Mouse (Mus musculus): ENCODE results near the gene Gzma. TPM values are rescaled to one million over a fixed set of nuclear protein-coding genes. Genes with fewer than 3 reads are reported as not detected.

Gzma gene
- not detected for total RNA-seq (2021)
- long read RNA-seq, experiment 1: 0 reads
- long read RNA-seq, experiment 2: 0 reads

DNA sequence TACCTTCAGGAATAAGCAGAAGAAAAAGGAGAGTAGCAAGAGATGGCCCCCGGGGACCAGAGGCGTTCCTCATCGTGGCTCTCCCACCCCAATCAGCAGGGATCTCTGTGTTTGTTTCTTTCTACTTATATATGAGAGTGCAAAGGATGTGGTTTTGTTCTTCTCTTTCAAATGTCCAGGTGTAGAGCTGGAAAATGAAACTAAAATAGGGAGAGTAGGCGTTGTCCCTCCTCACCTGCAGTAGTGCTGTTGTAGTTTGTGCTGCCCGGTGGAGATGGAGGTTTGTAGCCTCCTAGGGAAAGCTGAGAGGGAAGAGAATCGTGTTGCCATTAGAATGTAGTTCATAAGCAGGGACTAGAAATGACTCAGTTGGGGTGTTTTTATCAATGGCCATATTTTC lies at the start of gene Gzma:
Gene Gzma (minus strand): TSS at position 103 of the 400 bp plus-strand sequence.
- DNase-seq: no peak
- intact Hi-C loops (cut with DNase I; ENCODE audit: low total_unique reads): loop anchor here (1.0 kb wide), 1 partner anchor 9 kb away; no protein-coding TSS in a partner anchor

- no peak for DNase-seq
- intact Hi-C loops (cut with DNase I; ENCODE audit: low total_unique reads): no loop called here
Observed at GRCm38 (mm10) chr13:113139597-113139996, 38.8 kb upstream of the Gzma start.

DNA sequence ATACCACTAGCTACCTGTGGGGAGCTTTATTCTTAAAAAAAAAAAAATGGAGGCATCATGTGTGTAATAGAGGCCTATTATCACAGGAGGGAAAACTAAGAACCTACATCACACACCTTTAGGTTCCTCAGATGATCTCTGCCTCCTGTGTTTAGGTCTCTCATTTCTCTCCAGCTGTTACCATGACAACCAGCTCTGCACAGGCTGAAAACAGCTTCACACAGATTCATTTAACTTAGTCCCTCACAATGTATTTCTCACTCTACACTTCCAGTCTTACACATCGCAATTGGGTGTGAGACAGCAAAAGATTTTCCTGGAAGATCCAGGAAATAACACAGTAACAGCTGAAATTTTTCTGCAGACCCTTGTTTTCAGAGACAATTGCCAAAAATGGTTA lies 29.2 kb upstream of the Gzma start:
- no peak for DNase-seq
- intact Hi-C loops (cut with DNase I; ENCODE audit: low total_unique reads): no loop called here

DNA sequence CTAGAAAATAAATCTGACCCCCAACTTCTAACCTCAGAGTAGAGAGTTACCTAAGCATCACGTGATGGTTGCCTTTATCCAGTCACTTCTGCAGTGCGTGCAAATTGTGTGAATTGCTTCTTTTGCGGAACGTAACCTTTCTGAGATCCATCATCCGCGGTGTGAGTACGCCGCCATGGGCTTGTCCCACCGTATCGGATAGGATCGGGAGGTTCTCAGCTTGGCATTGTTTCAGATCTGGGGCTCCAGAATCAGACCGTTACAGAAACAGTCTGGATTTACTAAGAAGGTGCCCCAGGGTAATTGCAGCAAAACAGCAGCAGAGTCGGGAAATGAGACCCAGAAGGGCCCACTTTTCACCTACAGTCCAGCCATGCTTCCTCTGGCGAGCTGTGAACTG lies 20.5 kb upstream of the Gzma start:
- intact Hi-C loops (cut with DNase I; ENCODE audit: low total_unique reads): no loop called here
- no peak for DNase-seq

DNA sequence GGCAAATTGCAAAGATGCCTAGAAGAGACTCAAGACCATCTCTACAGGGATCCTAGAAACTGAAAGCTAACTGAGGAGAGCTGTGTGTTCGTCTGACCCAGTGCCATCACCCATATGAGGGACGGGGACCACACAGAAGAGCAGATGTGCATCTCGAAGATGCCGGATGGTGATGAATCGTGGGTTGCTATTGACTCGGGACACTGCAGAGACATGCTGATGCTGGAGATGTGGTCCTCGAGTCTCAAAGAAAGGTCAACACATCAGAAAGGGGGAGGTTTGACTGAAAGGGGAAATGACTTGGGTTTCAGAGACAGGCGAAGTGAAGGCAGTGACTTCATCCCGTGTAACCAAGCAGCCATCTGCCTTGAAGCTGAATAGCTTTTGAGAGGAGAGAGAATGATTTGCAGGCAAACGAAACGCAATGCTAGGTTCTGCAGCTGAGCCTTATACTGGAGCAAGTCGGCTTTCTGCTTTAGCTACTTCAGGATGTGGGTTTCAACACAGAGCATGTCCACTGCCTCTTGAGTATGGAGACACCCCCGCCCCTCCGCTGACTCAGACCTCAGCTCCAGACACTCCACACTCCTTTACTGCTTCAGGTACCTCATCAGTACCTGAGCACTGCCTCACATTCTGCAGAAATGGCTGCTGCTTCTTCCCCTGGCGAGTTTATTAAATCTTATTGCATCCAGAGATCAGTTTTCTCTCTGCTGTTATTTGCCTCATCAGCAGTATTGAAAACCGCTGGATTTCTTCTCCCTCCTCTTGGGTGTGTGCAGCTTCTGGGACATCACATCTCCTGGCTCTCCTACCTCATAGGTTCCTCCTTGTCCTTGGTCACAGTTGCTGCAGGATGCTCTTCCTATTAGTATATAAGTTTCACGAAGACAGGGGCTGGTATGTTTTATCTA lies 19.8 kb upstream of the Gzma start:
- DNase-seq: no peak
- intact Hi-C loops (cut with DNase I; ENCODE audit: low total_unique reads): no loop called here

DNA sequence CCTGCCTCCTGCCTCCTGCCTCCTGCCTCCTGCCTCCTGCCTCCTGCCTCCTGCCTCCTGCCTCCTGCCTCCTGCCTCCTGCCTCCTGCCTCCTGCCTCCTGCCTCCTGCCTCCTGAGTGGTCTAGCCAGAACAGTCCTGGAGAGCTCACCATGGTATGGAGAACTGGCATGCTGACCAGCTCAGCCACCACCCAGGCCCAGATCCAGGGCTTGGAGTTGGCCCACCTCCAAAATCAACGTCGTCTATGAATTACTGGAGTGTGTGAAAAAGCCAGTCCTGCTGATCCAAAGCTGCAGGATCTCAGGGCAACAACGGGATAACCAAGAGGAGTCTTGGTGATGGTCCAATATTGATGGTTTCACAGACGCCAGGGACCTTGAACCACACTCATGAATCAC lies 18.2 kb upstream of the Gzma start:
- DNase-seq: no peak
- intact Hi-C loops (cut with DNase I; ENCODE audit: low total_unique reads): no loop called here

DNA sequence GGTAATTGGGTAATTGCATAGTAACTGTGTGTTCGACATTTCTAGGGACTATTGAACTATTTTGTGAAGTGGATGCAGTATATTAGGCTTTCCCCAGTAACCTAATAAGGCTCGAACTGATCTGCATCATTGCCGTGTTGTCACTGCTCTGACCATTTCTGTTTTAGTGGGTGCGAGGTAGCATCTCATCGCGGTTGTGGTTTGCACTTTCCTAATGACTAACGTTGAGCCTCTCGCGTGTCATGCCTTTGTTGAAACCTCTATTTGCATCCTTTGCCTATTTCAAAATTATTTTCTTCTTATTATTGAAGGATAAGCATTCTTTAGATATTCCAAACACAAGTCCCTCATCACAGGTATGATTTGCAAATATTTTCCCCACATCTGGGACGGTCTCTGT lies 4.0 kb upstream of the Gzma start:
- intact Hi-C loops (cut with DNase I; ENCODE audit: low total_unique reads): no loop called here
- no peak for DNase-seq

DNA sequence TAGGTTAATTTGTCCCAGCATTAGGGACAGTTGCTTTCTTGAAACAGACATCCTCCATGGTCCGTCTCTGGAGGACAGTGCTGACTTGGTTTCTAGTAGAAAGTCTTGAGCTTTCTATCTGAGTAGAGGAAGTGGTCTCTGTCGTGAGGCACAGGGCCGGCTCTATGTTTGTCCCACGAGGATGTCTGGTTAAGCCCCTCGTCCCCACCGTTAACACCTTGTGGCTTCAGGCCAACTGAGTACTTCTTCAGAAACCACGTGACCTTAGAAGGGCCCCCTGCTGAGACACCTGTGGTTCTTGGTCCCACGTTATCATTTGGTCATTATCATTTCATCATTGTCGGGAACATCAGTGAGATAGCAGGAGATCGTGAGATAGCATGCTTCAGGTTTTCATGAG lies 1.0 kb upstream of the Gzma start:
- no peak for DNase-seq
- intact Hi-C loops (cut with DNase I; ENCODE audit: low total_unique reads): no loop called here

GRCm38 (mm10) chr13:113098406-113098805 lies 2.4 kb downstream of the Gzma start:
- no peak for DNase-seq
- intact Hi-C loops (cut with DNase I; ENCODE audit: low total_unique reads): no loop called here

DNA sequence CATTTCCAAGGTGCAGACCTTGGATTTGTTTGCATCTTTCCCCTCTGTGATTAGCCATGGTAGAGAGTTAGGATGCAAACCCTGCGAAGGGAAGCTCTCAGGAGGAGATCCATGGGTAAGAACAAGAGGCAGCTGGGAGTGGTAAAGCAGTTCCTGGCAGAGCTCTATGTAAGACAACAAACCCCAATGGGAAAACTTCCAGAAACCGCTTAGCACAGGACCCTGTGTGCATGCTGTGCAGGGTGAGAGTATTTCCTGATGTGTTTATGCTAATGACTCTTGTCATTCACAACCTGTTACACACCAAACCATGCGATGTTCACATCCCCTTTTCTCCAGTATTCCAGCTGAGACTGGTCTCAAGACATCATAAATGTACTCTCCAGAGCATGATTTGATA lies 3.8 kb downstream of the Gzma start:
- no peak for DNase-seq
- intact Hi-C loops (cut with DNase I; ENCODE audit: low total_unique reads): no loop called here

- intact Hi-C loops (cut with DNase I; ENCODE audit: low total_unique reads): no loop called here
Observed at GRCm38 (mm10) chr13:113094618-113095017, 6.2 kb downstream of the Gzma start.

DNA sequence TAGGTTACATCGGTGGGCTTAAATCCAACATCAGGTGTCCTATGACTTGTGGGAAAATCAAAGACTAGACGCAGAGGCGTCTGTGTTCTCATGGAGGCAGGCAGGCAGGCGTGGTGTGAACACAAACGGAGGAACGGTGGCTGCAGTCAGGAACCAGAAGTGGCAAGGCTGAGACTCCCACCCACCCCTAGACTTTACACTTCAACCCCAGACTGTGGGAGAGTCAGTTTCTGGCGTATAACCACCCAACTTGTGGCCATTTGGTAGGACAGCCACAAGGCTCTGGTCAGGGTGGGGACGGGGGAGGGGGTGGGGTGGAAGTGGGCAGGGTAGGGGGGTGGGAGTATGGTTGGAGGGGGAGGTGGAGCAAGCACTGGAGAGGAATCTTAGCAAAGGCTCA lies 10.3 kb downstream of the Gzma start:
- DNase-seq: no peak
- intact Hi-C loops (cut with DNase I; ENCODE audit: low total_unique reads): no loop called here

More at GRCm38 (mm10) chr13:113094618-113095017, 6.2 kb downstream of the Gzma start:
- DNase-seq: no peak

- intact Hi-C loops (cut with DNase I; ENCODE audit: low total_unique reads): no loop called here
- no peak for DNase-seq
Observed at GRCm38 (mm10) chr13:113087226-113088017, 13.4 kb downstream of the Gzma start.

DNA sequence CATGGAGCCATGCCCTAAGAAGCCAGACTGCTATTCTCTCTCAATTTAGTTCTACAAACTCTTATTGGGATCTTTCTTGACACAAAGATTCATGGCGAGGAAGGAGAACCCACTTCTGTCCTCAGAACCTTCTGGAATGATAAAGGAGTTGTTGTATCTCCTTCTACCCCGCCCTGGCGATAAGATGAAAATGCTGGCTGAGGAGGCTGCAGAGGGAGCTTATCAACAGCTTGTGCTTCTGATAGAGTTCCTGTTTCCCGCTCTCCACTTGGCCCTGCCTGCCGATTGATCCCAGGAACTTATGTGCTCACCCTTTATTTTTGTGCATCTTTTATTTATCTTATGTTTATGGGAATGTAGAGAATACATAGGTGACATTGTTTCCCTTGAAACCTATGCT lies 16.0 kb downstream of the Gzma start:
- no peak for DNase-seq
- intact Hi-C loops (cut with DNase I; ENCODE audit: low total_unique reads): no loop called here

DNA sequence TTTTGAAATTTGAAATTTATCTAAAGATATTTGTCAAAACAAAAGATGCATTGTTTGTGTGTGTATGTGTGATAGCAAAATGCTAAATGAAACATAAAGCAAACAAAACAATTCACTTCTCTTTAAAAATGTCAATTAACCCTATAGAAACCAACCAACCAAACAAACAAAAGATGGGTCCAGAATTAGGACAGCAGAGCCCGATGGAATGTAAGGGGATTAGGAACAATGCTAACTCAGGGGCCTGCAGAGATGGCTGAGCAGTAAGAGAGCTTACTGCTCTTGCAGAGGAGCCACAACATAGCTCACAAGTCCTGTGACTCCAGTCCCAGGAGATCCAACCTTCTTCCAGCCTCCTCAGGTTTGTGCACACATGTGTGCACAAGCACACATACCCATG lies 18.7 kb downstream of the Gzma start:
- intact Hi-C loops (cut with DNase I; ENCODE audit: low total_unique reads): no loop called here
- no peak for DNase-seq

DNA sequence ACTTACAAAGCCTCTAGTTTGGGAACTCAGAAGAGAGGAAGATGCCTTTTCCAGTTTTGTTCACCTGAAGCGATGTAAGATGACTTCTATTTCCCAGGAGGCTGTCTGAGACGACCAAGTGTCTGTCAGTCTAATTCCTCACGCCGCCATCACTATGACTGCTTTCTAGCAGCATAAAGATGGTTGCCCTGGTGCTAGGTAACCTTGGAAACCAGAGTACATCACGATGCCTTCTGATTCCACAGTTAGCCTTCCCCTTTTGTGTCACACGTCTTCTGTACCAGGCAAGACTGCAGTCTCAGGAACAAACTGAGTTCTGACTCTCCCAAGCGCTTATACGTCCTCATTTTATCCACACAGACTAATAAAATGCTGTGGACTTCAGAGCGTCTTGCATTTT lies 21.8 kb downstream of the Gzma start:
- no peak for DNase-seq
- intact Hi-C loops (cut with DNase I; ENCODE audit: low total_unique reads): no loop called here

DNA sequence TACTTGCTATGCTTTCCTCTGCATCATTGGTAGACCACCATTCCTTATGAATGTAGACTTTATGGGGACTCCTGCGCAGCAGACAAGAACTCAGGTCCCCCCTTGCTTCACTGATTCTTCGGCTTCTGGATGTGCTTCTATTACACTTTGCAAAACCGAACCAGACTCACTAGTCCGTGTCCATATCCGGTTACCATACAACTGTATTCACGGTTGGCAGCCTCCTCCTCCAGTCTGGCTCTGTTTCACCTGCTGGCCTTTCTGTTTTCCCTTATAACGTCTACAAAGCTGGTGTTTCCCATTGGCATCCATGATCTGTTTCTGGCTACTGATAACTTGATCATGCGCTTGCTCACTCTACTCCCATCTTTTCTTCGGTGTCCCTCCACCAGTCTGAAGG lies 36.2 kb downstream of the Gzma start:
- intact Hi-C loops (cut with DNase I; ENCODE audit: low total_unique reads): no loop called here
- no peak for DNase-seq

GRCm38 (mm10) chr13:113061746-113062145 lies 39.0 kb downstream of the Gzma start:
- intact Hi-C loops (cut with DNase I; ENCODE audit: low total_unique reads): no loop called here
- no peak for DNase-seq

- DNase-seq: no peak
- intact Hi-C loops (cut with DNase I; ENCODE audit: low total_unique reads): no loop called here
Observed at GRCm38 (mm10) chr13:113055826-113056225, 45.0 kb downstream of the Gzma start.

DNA sequence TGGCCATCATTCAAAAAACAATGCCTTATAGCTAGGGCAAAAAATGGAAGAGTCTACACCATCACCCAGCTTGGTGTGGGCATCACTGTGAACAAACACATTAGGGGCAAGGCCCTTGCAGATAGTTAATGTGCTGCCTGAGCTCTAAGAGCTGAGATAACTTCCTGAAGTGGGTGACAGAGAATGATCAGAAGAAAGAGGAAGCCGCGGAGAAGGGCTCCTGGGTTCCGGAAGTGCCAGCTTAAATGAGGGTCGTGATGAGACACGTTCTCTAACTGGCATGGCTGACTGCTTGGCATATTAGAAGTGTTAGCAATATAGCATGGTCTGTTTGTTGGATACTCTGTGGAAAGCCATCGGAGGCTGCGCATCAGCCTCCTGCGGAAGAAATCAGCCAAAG lies 46.6 kb downstream of the Gzma start:
- intact Hi-C loops (cut with DNase I; ENCODE audit: low total_unique reads): no loop called here
- DNase-seq: no peak

DNA sequence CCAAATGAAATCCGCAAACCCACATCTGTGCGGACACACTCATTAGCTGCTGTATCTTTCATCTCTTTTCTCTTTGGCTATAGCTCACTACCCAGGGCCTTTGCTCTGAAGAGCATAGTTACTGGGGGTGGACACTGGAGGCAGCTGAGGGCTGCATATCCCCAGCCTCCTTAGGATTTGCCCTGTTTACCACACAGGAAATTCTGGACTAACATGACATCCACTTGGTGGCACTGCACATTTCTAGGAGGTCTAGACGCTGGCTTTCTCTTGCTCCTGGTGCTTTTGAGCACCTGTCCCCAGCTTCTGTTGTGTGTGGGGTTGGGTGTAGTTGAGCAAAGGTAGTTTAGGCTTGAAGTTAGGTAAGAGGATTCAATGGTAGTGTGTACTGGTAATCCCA lies 53.1 kb downstream of the Gzma start:
- DNase-seq: no peak
- intact Hi-C loops (cut with DNase I; ENCODE audit: low total_unique reads): loop anchor here (5.0 kb wide), 1 partner anchor 215 kb away; no protein-coding TSS in a partner anchor
